Mouse (Mus musculus): Measurements from ENCODE around the gene Tnnc1. TPM values are rescaled to one million over a fixed set of nuclear protein-coding genes. Genes with fewer than 3 reads are reported as not detected.

Tnnc1 gene
- polyA plus RNA-seq, 1 experiment from 2014 or later = 1.3 TPM

GRCm38 (mm10) chr14:31177715-31178114, 30.4 kb upstream of the Tnnc1 start:
- no peak for ATAC-seq
- WGBS = 93% methylated on average over 5 of the region's 5 CpGs
- Histone ChIP-seq H3K4me1 (ENCODE audit: control insufficient read depth, insufficient read depth, low read length) (no peaks in the 10 kb centered on the region), H3K9me3 (replicated peaks; ENCODE audit: control insufficient read depth, low read length) (no peaks in the 10 kb centered on the region), H3K27ac (ENCODE audit: low read depth, low read length) (no peak overlapping the region), H3K9ac (ENCODE audit: low read length) (no peak overlapping the region), H3K27me3 (replicated peaks; ENCODE audit: control insufficient read depth, insufficient read depth, low read length) (no peaks in the 10 kb centered on the region), H3K4me2 (ENCODE audit: low read length) (no peak overlapping the region), H3K36me3 (ENCODE audit: control insufficient read depth, insufficient read depth, low read length) (peaks cover 96% of the 10 kb centered on the region), H3K4me3 (ENCODE audit: low read depth, low read length) (no peak overlapping the region)
- DNase-seq (ENCODE audit: low spot score) = no peak

- no peak for ATAC-seq
- Histone ChIP-seq H3K4me1 (ENCODE audit: control insufficient read depth, insufficient read depth, low read length) (no peaks in the 10 kb centered on the region), H3K27ac (ENCODE audit: low read depth, low read length) (no peak overlapping the region)
These were observed 28.3 kb upstream of the Tnnc1 start for GRCm38 (mm10) chr14:31179677-31180365.

GRCm38 (mm10) chr14:31181512-31181911, 26.6 kb upstream of the Tnnc1 start:
- DNase-seq (ENCODE audit: low spot score) = no peak
- no peak overlapping the region for H3K4me3 ChIP-seq (ENCODE audit: low read depth, low read length)
- 91% methylated on average over 4 of the region's 4 CpGs for WGBS
- H3K27me3 ChIP-seq (replicated peaks; ENCODE audit: control insufficient read depth, insufficient read depth, low read length) = no peaks in the 10 kb centered on the region
- no peak overlapping the region for H3K27ac ChIP-seq (ENCODE audit: low read depth, low read length)
- H3K9me3 ChIP-seq (replicated peaks; ENCODE audit: control insufficient read depth, low read length) = no peaks in the 10 kb centered on the region
- ATAC-seq = no peak
- no peaks in the 10 kb centered on the region for H3K4me1 ChIP-seq (ENCODE audit: control insufficient read depth, insufficient read depth, low read length)
- H3K36me3 ChIP-seq (ENCODE audit: control insufficient read depth, insufficient read depth, low read length) = peaks cover 96% of the 10 kb centered on the region
- H3K4me2 ChIP-seq (ENCODE audit: low read length) = no peak overlapping the region
- H3K9ac ChIP-seq (ENCODE audit: low read length) = no peak overlapping the region

More at GRCm38 (mm10) chr14:31179677-31180365, 28.3 kb upstream of the Tnnc1 start:
- no peaks in the 10 kb centered on the region for H3K9me3 ChIP-seq (replicated peaks; ENCODE audit: control insufficient read depth, low read length)
- peaks cover 96% of the 10 kb centered on the region for H3K36me3 ChIP-seq (ENCODE audit: control insufficient read depth, insufficient read depth, low read length)
- no peak overlapping the region for H3K9ac ChIP-seq (ENCODE audit: low read length)
- DNase-seq (ENCODE audit: low spot score) = no peak
- H3K4me2 ChIP-seq (ENCODE audit: low read length) = no peak overlapping the region
- no peak overlapping the region for H3K4me3 ChIP-seq (ENCODE audit: low read depth, low read length)
- 91% methylated on average over 12 of the region's 12 CpGs for WGBS
- H3K27me3 ChIP-seq (replicated peaks; ENCODE audit: control insufficient read depth, insufficient read depth, low read length) = no peaks in the 10 kb centered on the region

GRCm38 (mm10) chr14:31182786-31183290, 25.3 kb upstream of the Tnnc1 start:
- Histone ChIP-seq H3K4me3 (ENCODE audit: low read depth, low read length) (no peak overlapping the region), H3K27ac (ENCODE audit: low read depth, low read length) (no peak overlapping the region), H3K4me2 (ENCODE audit: low read length) (no peak overlapping the region), H3K9ac (ENCODE audit: low read length) (no peak overlapping the region), H3K4me1 (ENCODE audit: control insufficient read depth, insufficient read depth, low read length) (no peaks in the 10 kb centered on the region), H3K9me3 (replicated peaks; ENCODE audit: control insufficient read depth, low read length) (no peaks in the 10 kb centered on the region), H3K36me3 (ENCODE audit: control insufficient read depth, insufficient read depth, low read length) (peaks cover 96% of the 10 kb centered on the region), H3K27me3 (replicated peaks; ENCODE audit: control insufficient read depth, insufficient read depth, low read length) (no peaks in the 10 kb centered on the region)
- DNase-seq (ENCODE audit: low spot score) (no peak), ATAC-seq (no peak)
- whole genome bisulfite sequencing = 87% methylated on average over 2 of the region's 2 CpGs

GRCm38 (mm10) chr14:31183541-31183940, 24.6 kb upstream of the Tnnc1 start:
- no peak overlapping the region for H3K4me2 ChIP-seq (ENCODE audit: low read length)
- no peak overlapping the region for H3K9ac ChIP-seq (ENCODE audit: low read length)
- no peaks in the 10 kb centered on the region for H3K27me3 ChIP-seq (replicated peaks; ENCODE audit: control insufficient read depth, insufficient read depth, low read length)
- H3K9me3 ChIP-seq (replicated peaks; ENCODE audit: control insufficient read depth, low read length) = no peaks in the 10 kb centered on the region
- H3K36me3 ChIP-seq (ENCODE audit: control insufficient read depth, insufficient read depth, low read length) = peaks cover 100% of the 10 kb centered on the region
- ATAC-seq = no peak
- no peak overlapping the region for H3K27ac ChIP-seq (ENCODE audit: low read depth, low read length)
- DNase-seq (ENCODE audit: low spot score) = no peak
- no peaks in the 10 kb centered on the region for H3K4me1 ChIP-seq (ENCODE audit: control insufficient read depth, insufficient read depth, low read length)
- H3K4me3 ChIP-seq (ENCODE audit: low read depth, low read length) = no peak overlapping the region
- WGBS = 94% methylated on average over 5 of the region's 5 CpGs

GRCm38 (mm10) chr14:31184195-31184594, 23.9 kb upstream of the Tnnc1 start:
- H3K27ac ChIP-seq (ENCODE audit: low read depth, low read length) = no peak overlapping the region
- DNase-seq (ENCODE audit: low spot score) = no peak
- 95% methylated on average over 12 of the region's 12 CpGs for WGBS

GRCm38 (mm10) chr14:31186656-31187055, 21.5 kb upstream of the Tnnc1 start:
- Histone ChIP-seq H3K9ac (ENCODE audit: low read length) (no peak overlapping the region), H3K27me3 (replicated peaks; ENCODE audit: control insufficient read depth, insufficient read depth, low read length) (no peaks in the 10 kb centered on the region), H3K4me2 (ENCODE audit: low read length) (no peak overlapping the region), H3K4me3 (ENCODE audit: low read depth, low read length) (no peak overlapping the region), H3K4me1 (ENCODE audit: control insufficient read depth, insufficient read depth, low read length) (no peaks in the 10 kb centered on the region), H3K36me3 (ENCODE audit: control insufficient read depth, insufficient read depth, low read length) (peaks cover 100% of the 10 kb centered on the region), H3K27ac (ENCODE audit: low read depth, low read length) (no peak overlapping the region), H3K9me3 (replicated peaks; ENCODE audit: control insufficient read depth, low read length) (no peaks in the 10 kb centered on the region)
- WGBS = 90% methylated on average over 4 of the region's 4 CpGs
- DNase-seq (ENCODE audit: low spot score) = no peak
- no peak for ATAC-seq

More at GRCm38 (mm10) chr14:31184195-31184594, 23.9 kb upstream of the Tnnc1 start:
- Histone ChIP-seq H3K9me3 (replicated peaks; ENCODE audit: control insufficient read depth, low read length) (no peaks in the 10 kb centered on the region), H3K9ac (ENCODE audit: low read length) (no peak overlapping the region), H3K27me3 (replicated peaks; ENCODE audit: control insufficient read depth, insufficient read depth, low read length) (no peaks in the 10 kb centered on the region), H3K4me1 (ENCODE audit: control insufficient read depth, insufficient read depth, low read length) (no peaks in the 10 kb centered on the region), H3K4me2 (ENCODE audit: low read length) (no peak overlapping the region), H3K4me3 (ENCODE audit: low read depth, low read length) (no peak overlapping the region), H3K36me3 (ENCODE audit: control insufficient read depth, insufficient read depth, low read length) (peaks cover 100% of the 10 kb centered on the region)
- ATAC-seq = no peak

GRCm38 (mm10) chr14:31188771-31189181, 19.3 kb upstream of the Tnnc1 start:
- DNase-seq (ENCODE audit: low spot score) (no peak), ATAC-seq (no peak)
- no peak overlapping the region for H3K4me3 ChIP-seq (ENCODE audit: low read depth, low read length)
- no peak overlapping the region for H3K4me2 ChIP-seq (ENCODE audit: low read length)
- peaks cover under 1% of the 10 kb centered on the region; the same call in 1 of the 2 replicates for H3K4me1 ChIP-seq (ENCODE audit: control insufficient read depth, insufficient read depth, low read length)
- no peaks in the 10 kb centered on the region for H3K27me3 ChIP-seq (replicated peaks; ENCODE audit: control insufficient read depth, insufficient read depth, low read length)
- no peak overlapping the region for H3K27ac ChIP-seq (ENCODE audit: low read depth, low read length)
- peaks cover 98% of the 10 kb centered on the region for H3K36me3 ChIP-seq (ENCODE audit: control insufficient read depth, insufficient read depth, low read length)
- H3K9me3 ChIP-seq (replicated peaks; ENCODE audit: control insufficient read depth, low read length) = no peaks in the 10 kb centered on the region
- H3K9ac ChIP-seq (ENCODE audit: low read length) = no peak overlapping the region
- WGBS = 63% methylated on average over 6 of the region's 6 CpGs

GRCm38 (mm10) chr14:31189348-31189747, 18.8 kb upstream of the Tnnc1 start:
- WGBS = 95% methylated on average over 3 of the region's 3 CpGs
- H3K27ac ChIP-seq (ENCODE audit: low read depth, low read length) = no peak overlapping the region

More at GRCm38 (mm10) chr14:31189348-31189747, 18.8 kb upstream of the Tnnc1 start:
- Histone ChIP-seq H3K9ac (ENCODE audit: low read length) (no peak overlapping the region), H3K36me3 (ENCODE audit: control insufficient read depth, insufficient read depth, low read length) (peaks cover 98% of the 10 kb centered on the region), H3K4me2 (ENCODE audit: low read length) (no peak overlapping the region), H3K27me3 (replicated peaks; ENCODE audit: control insufficient read depth, insufficient read depth, low read length) (no peaks in the 10 kb centered on the region), H3K9me3 (replicated peaks; ENCODE audit: control insufficient read depth, low read length) (no peaks in the 10 kb centered on the region), H3K4me3 (ENCODE audit: low read depth, low read length) (no peak overlapping the region), H3K4me1 (ENCODE audit: control insufficient read depth, insufficient read depth, low read length) (peaks cover 2% of the 10 kb centered on the region; the same call in 1 of the 2 replicates)
- DNase-seq (ENCODE audit: low spot score) = no peak
- no peak for ATAC-seq
